Mouse (Mus musculus) liver, postnatal 0 days (tissue): ENCODE measurements around the gene Gm20388.

ENCODE experiments used
- CTCF ChIP-seq: sonication (generic); IDR thresholded peaks from 2 replicates; pipeline ENCODE4 v1.5.1; 2016; ENCODE audit warnings: antibody characterized with exemption, low read depth
- EP300 ChIP-seq: IDR thresholded peaks from 2 replicates; pipeline ENCODE4 v1.6.1; 2016; ENCODE audit warnings: antibody characterized with exemption, low read depth, mild to moderate bottlenecking

- TF ChIP-seq CTCF, result no peak
- no peak for TF ChIP-seq EP300
These were observed 2090.9 kb downstream of the Gm20388 start for GRCm38 (mm10) chr8:122001339-122002115.
